Mouse (Mus musculus): ENCODE data around the gene Slc4a4. TPM values are rescaled to one million over a fixed set of nuclear protein-coding genes. Genes with fewer than 3 reads are reported as not detected.

The Slc4a4 gene
- total and polyA plus RNA-seq, 2 experiments from 2014 or later, result 4.4 to 10.6 TPM

DNA sequence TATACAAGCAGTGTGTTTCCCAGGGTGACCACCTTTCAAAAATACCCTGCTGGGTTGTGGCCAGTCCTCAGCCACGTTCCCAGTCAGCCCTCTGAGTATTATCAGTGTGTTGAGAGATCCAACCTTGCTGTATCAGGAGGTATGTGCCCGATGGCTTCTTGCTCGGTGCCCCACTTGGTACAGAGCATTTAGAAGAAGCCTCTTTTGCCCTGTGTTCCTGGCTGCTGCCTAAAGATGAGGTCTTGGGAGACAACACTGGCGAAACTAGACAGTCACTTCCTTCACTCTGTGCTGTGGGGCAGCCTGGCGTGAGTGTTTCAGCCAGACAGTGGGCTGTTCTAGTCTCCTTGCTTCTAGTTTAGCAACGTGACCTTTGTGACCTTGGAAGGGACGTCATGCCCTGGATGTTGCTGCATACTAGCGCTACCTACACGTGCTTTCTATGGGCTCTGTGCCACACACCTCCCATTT lies 29.9 kb downstream of the Slc4a4 start:
- Histone ChIP-seq H3K36me3 (replicated peaks; ENCODE audit: control insufficient read depth, insufficient read depth, low read length) (no peaks in the 10 kb centered on the region), H3K9ac (replicated peaks; ENCODE audit: low read depth, low read length) (no peak overlapping the region)

GRCm38 (mm10) chr5:88917221-88917620 lies 30.6 kb downstream of the Slc4a4 start:
- no peak for TF ChIP-seq EP300 (IDR thresholded peaks at IDR 0.05; ENCODE audit: low read depth)
- no peak for TF ChIP-seq CTCF (IDR thresholded peaks at IDR 0.05; ENCODE audit: low read depth)
- H3K4me3 ChIP-seq (ENCODE audit: low read depth, low read length), result no peak overlapping the region
- H3K4me2 ChIP-seq (ENCODE audit: low read depth, low read length), result no peak overlapping the region
- WGBS, result 85% methylated on average over 3 of the region's 3 CpGs
- H3K9me3 ChIP-seq (replicated peaks; ENCODE audit: control insufficient read depth, low read length), result no peaks in the 10 kb centered on the region
- no peak for ATAC-seq (ENCODE audit: insufficient read depth, low read depth)
- peak overlapping the region; percentile 86; the same call in 1 of the 2 replicates for H3K27ac ChIP-seq (ENCODE audit: low read depth)
- DNase-seq (ENCODE audit: low spot score), result no peak
- H3K9ac ChIP-seq (replicated peaks; ENCODE audit: low read depth, low read length), result no peak overlapping the region
- H3K4me1 ChIP-seq (ENCODE audit: control insufficient read depth, insufficient read depth), result peaks cover 19% of the 10 kb centered on the region
- no peaks in the 10 kb centered on the region for H3K27me3 ChIP-seq (ENCODE audit: control insufficient read depth, insufficient read depth, low read length)
- H3K36me3 ChIP-seq (replicated peaks; ENCODE audit: control insufficient read depth, insufficient read depth, low read length), result no peaks in the 10 kb centered on the region

More for the DNA sequence above, 29.9 kb downstream of the Slc4a4 start:
- H3K27ac ChIP-seq (ENCODE audit: low read depth), result peak overlapping the region; percentile 86
- WGBS, result 27% methylated on average over 9 of the region's 9 CpGs
- H3K4me2 ChIP-seq (ENCODE audit: low read depth, low read length), result peak overlapping the region; percentile 24; the same call in 1 of the 2 replicates
- no peaks in the 10 kb centered on the region for H3K27me3 ChIP-seq (ENCODE audit: control insufficient read depth, insufficient read depth, low read length)
- H3K4me3 ChIP-seq (ENCODE audit: low read depth, low read length), result no peak overlapping the region
- no peak for TF ChIP-seq CTCF (IDR thresholded peaks at IDR 0.05; ENCODE audit: low read depth)
- TF ChIP-seq EP300 (IDR thresholded peaks at IDR 0.05; ENCODE audit: low read depth), result no peak
- peaks cover 19% of the 10 kb centered on the region for H3K4me1 ChIP-seq (ENCODE audit: control insufficient read depth, insufficient read depth)
- peak; percentile 71 for DNase-seq (ENCODE audit: low spot score)
- H3K9me3 ChIP-seq (replicated peaks; ENCODE audit: control insufficient read depth, low read length), result no peaks in the 10 kb centered on the region
- peak; percentile 89 for ATAC-seq (ENCODE audit: insufficient read depth, low read depth)

DNA sequence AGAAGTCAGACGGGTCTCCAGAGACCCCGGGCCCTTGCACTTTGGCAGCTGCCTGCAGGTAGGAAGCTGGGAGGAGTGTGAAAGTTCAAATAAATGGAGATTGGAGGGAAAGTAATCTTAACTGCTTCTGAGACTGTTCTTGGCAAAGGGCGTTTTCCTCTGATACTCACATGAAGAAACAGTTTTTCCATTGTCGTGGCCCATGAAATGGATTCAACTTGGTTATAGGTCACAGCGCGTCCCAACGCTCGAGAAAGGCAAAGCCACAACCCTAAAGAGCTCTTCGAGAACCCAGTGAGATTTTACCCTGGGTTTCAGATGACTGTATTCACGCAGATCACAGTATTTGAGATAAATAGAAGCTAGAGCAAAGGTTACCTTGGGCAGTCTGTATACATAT lies 31.0 kb downstream of the Slc4a4 start:
- no peak overlapping the region for H3K4me3 ChIP-seq (ENCODE audit: low read depth, low read length)
- no peaks in the 10 kb centered on the region for H3K27me3 ChIP-seq (ENCODE audit: control insufficient read depth, insufficient read depth, low read length)
- H3K9ac ChIP-seq (replicated peaks; ENCODE audit: low read depth, low read length), result no peak overlapping the region
- 80% methylated on average over 10 of the region's 10 CpGs for WGBS
- H3K36me3 ChIP-seq (replicated peaks; ENCODE audit: control insufficient read depth, insufficient read depth, low read length), result no peaks in the 10 kb centered on the region
- peak overlapping the region; percentile 86; the same call in 1 of the 2 replicates for H3K27ac ChIP-seq (ENCODE audit: low read depth)
- peaks cover 16% of the 10 kb centered on the region for H3K4me1 ChIP-seq (ENCODE audit: control insufficient read depth, insufficient read depth)
- ATAC-seq (ENCODE audit: insufficient read depth, low read depth), result no peak
- no peaks in the 10 kb centered on the region for H3K9me3 ChIP-seq (replicated peaks; ENCODE audit: control insufficient read depth, low read length)
- H3K4me2 ChIP-seq (ENCODE audit: low read depth, low read length), result no peak overlapping the region
- no peak for TF ChIP-seq CTCF (IDR thresholded peaks at IDR 0.05; ENCODE audit: low read depth)
- no peak for TF ChIP-seq EP300 (IDR thresholded peaks at IDR 0.05; ENCODE audit: low read depth)
- no peak for DNase-seq (ENCODE audit: low spot score)

GRCm38 (mm10) chr5:88918538-88918937 lies 31.9 kb downstream of the Slc4a4 start:
- no peak for ATAC-seq (ENCODE audit: insufficient read depth, low read depth)
- WGBS, result 80% methylated on average over 9 of the region's 9 CpGs
- DNase-seq (ENCODE audit: low spot score), result no peak
- no peaks in the 10 kb centered on the region for H3K27me3 ChIP-seq (ENCODE audit: control insufficient read depth, insufficient read depth, low read length)
- H3K27ac ChIP-seq (ENCODE audit: low read depth), result no peak overlapping the region
- TF ChIP-seq CTCF (IDR thresholded peaks at IDR 0.05; ENCODE audit: low read depth), result no peak
- TF ChIP-seq EP300 (IDR thresholded peaks at IDR 0.05; ENCODE audit: low read depth), result no peak
- peaks cover 13% of the 10 kb centered on the region for H3K4me1 ChIP-seq (ENCODE audit: control insufficient read depth, insufficient read depth)
- no peak overlapping the region for H3K9ac ChIP-seq (replicated peaks; ENCODE audit: low read depth, low read length)
- H3K9me3 ChIP-seq (replicated peaks; ENCODE audit: control insufficient read depth, low read length), result no peaks in the 10 kb centered on the region
- H3K36me3 ChIP-seq (replicated peaks; ENCODE audit: control insufficient read depth, insufficient read depth, low read length), result no peaks in the 10 kb centered on the region
- no peak overlapping the region for H3K4me3 ChIP-seq (ENCODE audit: low read depth, low read length)
- no peak overlapping the region for H3K4me2 ChIP-seq (ENCODE audit: low read depth, low read length)

DNA sequence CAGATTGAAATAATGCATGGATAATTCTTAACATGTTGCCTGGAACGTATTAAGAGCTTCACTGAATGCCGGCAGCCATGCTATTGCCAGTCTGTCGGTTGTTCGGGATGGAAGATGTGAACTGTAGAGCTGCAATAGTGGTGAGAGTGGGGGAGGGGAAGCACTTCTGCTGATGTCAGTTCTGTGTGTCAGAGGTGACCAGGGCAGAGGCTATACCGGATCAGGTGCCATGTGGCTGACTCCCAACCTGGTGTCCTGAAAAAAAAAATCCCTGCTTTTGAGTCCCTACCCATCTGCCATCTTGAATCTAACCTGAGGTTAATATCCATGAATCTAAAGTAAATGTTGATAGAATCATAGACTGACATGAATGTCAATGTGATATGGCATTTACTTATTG lies 39.0 kb downstream of the Slc4a4 start:
- WGBS, result 88% methylated on average over 5 of the region's 5 CpGs
- no peak for ATAC-seq (ENCODE audit: insufficient read depth, low read depth)
- no peak overlapping the region for H3K27ac ChIP-seq (ENCODE audit: low read depth)

More for the DNA sequence above, 39.0 kb downstream of the Slc4a4 start:
- TF ChIP-seq EP300 (IDR thresholded peaks at IDR 0.05; ENCODE audit: low read depth), result no peak
- TF ChIP-seq CTCF (IDR thresholded peaks at IDR 0.05; ENCODE audit: low read depth), result no peak
- Histone ChIP-seq H3K9me3 (replicated peaks; ENCODE audit: control insufficient read depth, low read length) (no peaks in the 10 kb centered on the region), H3K36me3 (replicated peaks; ENCODE audit: control insufficient read depth, insufficient read depth, low read length) (no peaks in the 10 kb centered on the region), H3K4me1 (ENCODE audit: control insufficient read depth, insufficient read depth) (peaks cover 3% of the 10 kb centered on the region; the same call in 1 of the 2 replicates), H3K27me3 (ENCODE audit: control insufficient read depth, insufficient read depth, low read length) (no peaks in the 10 kb centered on the region), H3K9ac (replicated peaks; ENCODE audit: low read depth, low read length) (no peak overlapping the region), H3K4me3 (ENCODE audit: low read depth, low read length) (no peak overlapping the region), H3K4me2 (ENCODE audit: low read depth, low read length) (no peak overlapping the region)
- no peak for DNase-seq (ENCODE audit: low spot score)
